In the genomic region with DNA sequence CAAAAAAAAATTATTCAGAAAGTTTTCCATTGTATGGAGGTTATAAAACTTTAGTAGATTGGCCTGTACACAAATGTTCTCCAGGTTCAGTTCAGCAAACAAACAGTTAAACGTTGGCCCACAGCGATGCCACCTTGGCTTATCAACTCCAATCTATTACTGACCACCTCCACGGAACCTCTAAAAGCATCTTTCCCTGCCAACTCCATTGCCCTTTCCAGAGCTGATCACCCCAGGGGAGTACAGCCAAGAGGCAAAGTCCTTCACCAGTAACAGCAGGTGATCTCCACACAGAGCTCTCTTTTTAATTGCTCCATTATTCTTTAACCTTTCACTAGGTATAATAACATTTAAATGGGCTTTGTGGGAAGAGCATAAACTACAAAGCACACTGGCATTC, we compare ENCODE assay signal across 18 mouse cellular contexts.
"Had no signal": no experiment of that assay in that cellular context is flagged by ENCODE, and none has a peak within 500 bp of the region (broad histone marks: within the 10 kb centered on the region; RNA-seq: fewer than 3 reads in every experiment).

No protein-coding gene starts in this region.

- H3K27me3 ChIP-seq: liver, embryonic 12.5 days; liver, embryonic 15.5 days; lung, embryonic 15.5 days had no signal

- DNase-seq: layer of hippocampus, postnatal 36 days; lung, adult 18-20 months; lung, postnatal 10 days; lung, postnatal 4 days; midbrain, embryonic 14.5 days; right cerebral cortex, postnatal 4 days; thymus, adult 2 months; thymus, postnatal 14 days; thymus, postnatal 4 days had no signal

- H3K36me3 ChIP-seq: liver, embryonic 12.5 days; liver, embryonic 15.5 days; lung, embryonic 15.5 days had no signal

- ATAC-seq: hindbrain, postnatal 0 days; inflammation-experienced regulatory T-cells, adult 6 months; intestine, embryonic 16.5 days; liver, embryonic 12.5 days had no signal

- H3K9me3 ChIP-seq: liver, embryonic 12.5 days; liver, embryonic 15.5 days; lung, embryonic 15.5 days had no signal

- H3K4me3 ChIP-seq: left cerebral cortex, adult 2 months; liver, embryonic 12.5 days; liver, embryonic 15.5 days; lung, embryonic 15.5 days had no signal

- H3K4me2 ChIP-seq: liver, embryonic 12.5 days; liver, embryonic 15.5 days; lung, embryonic 15.5 days; midbrain, embryonic 11.5 days had no signal

- H3K9ac ChIP-seq: liver, embryonic 12.5 days; liver, embryonic 15.5 days; lung, embryonic 15.5 days had no signal

- H3K27ac ChIP-seq: hindbrain, postnatal 0 days; left cerebral cortex, adult 2 months; liver, embryonic 12.5 days; liver, embryonic 15.5 days; lung, embryonic 15.5 days; stomach, postnatal 0 days had no signal

- H3K4me1 ChIP-seq: liver, embryonic 12.5 days; liver, embryonic 15.5 days; lung, embryonic 15.5 days had no signal
